Mouse (Mus musculus): ENCODE data around the gene Zfp874b. TPM values are rescaled to one million over a fixed set of nuclear protein-coding genes. Genes with fewer than 3 reads are reported as not detected.

Zfp874b gene
- total RNA-seq (2023) = 31.5 TPM

DNA sequence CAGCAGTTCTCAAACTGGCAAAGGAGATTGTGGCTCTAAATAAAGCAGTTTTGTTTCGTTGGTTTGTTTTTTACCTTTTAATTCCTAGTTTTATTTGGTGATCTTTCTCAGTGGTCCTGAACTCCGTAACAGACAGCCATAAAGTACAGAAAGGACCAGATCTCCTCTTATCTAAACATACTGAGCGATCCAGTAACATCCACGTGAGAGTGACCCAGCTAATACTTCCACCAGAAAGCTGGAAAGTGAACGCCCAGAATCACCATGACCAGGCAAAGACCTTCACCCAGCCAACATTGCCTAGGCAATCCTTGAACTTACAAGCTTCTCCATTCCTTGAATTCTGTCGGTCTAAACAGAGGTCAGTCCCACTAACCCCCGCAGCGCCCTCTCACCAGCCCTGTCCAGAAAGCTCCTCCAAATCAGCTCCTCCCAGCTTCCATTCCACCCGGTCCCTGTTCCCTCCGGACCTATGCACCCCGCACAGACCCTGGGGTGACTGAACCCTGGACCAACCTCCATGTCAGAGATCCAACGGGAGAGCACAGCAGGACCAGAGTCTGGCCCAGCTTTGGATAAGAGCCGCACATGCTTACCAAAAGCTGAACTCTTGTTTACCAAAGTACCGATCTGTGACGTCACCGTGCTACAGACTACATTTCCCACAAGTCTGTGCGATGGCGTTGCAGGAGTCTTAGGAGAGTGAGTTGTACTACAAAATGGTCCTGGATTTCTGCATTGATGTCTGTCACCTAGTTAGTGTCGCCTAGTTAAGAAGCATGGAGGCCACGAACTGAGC is at the start of gene Zfp874b:
TSS of gene Zfp874b (minus strand) at position 634 of the 799 bp plus-strand sequence.

DNA sequence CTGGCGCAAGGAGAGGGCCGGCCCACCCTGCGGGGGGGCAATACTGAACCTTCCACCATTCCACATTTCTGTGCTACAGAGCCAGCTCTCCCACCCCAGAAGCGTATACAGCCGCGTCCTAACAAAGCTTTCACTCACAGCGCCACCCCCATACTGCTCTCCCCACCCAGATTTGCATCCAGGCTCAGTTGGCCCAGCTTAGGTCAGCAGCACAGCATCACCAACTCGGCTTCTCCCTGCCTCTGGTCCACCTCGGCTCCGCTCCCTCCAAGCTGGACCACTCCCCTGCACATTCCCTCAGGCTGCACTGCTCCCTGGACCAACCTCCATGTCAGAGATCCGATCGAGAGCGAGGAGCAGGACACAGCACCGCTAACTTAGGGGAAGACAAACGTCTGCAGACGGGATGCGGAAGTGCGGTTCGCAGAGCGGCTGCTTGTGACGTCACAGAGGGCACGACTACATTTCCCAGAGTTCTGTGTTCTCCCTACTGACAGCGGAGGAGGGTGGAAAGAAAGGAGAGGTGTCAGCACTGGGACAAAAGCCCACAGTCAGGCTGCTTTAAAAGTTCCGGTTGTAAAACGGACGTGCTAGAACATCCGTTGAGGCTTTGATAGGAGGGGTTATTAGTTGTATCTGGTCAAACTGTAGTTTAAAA is 41.8 kb upstream of the Zfp874b start, which contains the start of the genes Gm26965 and Zfp87:
TSS of gene Gm26965 (minus strand) at position 399 of the 658 bp plus-strand sequence.
TSS of gene Zfp87 (minus strand) at position 425 of the 658 bp plus-strand sequence.

DNA sequence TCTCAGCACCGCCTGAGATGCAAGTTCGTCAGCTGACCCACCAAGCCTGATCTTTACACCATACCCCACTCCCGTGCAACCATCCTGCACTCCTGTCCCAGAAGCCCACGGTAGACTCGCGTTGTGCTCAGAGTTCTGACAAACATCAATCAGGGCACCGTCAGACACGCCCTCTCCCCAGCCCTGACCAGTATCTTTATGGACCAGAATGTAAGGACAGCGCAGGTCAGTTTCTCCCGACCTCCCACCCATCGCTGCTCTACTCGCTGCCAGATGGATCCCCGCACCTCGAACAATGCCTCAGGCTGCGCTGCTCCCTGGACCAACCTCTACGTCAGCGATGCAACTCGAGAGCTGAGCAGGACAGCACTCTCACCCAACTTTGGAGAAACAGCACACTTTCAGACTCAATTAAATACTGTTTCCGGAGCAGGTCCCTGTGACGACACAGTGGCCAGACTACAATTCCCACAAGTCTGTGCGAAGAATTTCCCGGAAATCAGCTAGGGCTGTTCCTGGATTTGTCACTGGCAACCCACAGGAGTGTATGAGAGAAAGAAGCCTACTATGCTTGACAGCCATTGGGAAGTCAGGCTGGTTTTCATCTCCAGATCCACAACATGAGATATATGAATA is 16.1 kb upstream of the Zfp874b start, which contains the start of gene Zfp58:
TSS of gene Zfp58 (minus strand) at position 472 of the 636 bp plus-strand sequence.

GRCm38 (mm10) chr13:67451172-67452020 is 32.7 kb downstream of the Zfp874b start, which contains the start of gene Zfp874a:
Zfp874a (minus strand) TSS chr13:67451624.

Other genes with a start within 250 kb of the Zfp874b start
- 2.3 TPM for gene Zfp458, start 205.8 kb downstream of the Zfp874b start, total RNA-seq (2023)
- gene Zfp457, start 177.8 kb downstream of the Zfp874b start, total RNA-seq (2023) = not detected
- gene Zfp595, start 151.7 kb downstream of the Zfp874b start, total RNA-seq (2023) = 11.8 TPM
- not detected for gene Gm28044, start 123.7 kb downstream of the Zfp874b start, total RNA-seq (2023)
- gene Zfp953, start 123.7 kb downstream of the Zfp874b start, total RNA-seq (2023) = 5.2 TPM
- 3.9 TPM for gene Gm28041, start 108.5 kb downstream of the Zfp874b start, total RNA-seq (2023)
- 3.7 TPM for gene Zfp456, start 108.4 kb downstream of the Zfp874b start, total RNA-seq (2023)
- gene Zfp429, start 84.4 kb downstream of the Zfp874b start, total RNA-seq (2023) = 9.7 TPM
- 2.2 TPM for gene Zfp459, start 62.8 kb downstream of the Zfp874b start, total RNA-seq (2023)
- gene Zfp874a, start 32.6 kb downstream of the Zfp874b start, total RNA-seq (2023) = 10.8 TPM
- 10.8 TPM for gene Zfp58, start 16.3 kb upstream of the Zfp874b start, total RNA-seq (2023)
- 1.1 TPM for gene Gm26965, start 41.9 kb upstream of the Zfp874b start, total RNA-seq (2023)
- 17.1 TPM for gene Zfp87, start 41.9 kb upstream of the Zfp874b start, total RNA-seq (2023)
- gene Zfp748, start 69.6 kb upstream of the Zfp874b start, total RNA-seq (2023) = 12.8 TPM
- 13.0 TPM for gene Zfp729b, start 125.4 kb upstream of the Zfp874b start, total RNA-seq (2023)
- not detected for gene Gm49345, start 153.5 kb upstream of the Zfp874b start, total RNA-seq (2023)
- gene Zfp729a, start 153.5 kb upstream of the Zfp874b start, total RNA-seq (2023) = 14.7 TPM
- 7.8 TPM for gene Zfp738, start 202.8 kb upstream of the Zfp874b start, total RNA-seq (2023)
- gene Zfp65, start 244.9 kb upstream of the Zfp874b start, total RNA-seq (2023) = 8.3 TPM

Measured in CD4-positive naive resting alpha-beta T cell, adult 76 days (primary cell).